Mouse (Mus musculus) limb, embryonic 15.5 days (tissue): Measurements from ENCODE around the gene Crnkl1. TPM values are rescaled to one million over a fixed set of nuclear protein-coding genes. Genes with fewer than 3 reads are reported as not detected.

Experiments
- ATAC-seq: fragments of 200-750 bp; cut with Nextera tagmentation; 2 replicates; pipeline ENCODE4 v1.8.0; 2017; ENCODE audit warnings: low read depth, moderate TSS enrichment; ENCODE audit not compliant: insufficient number of reproducible peaks, low FRiP score, low TSS enrichment
- H3K27ac ChIP-seq: fragments of 300-500 bp; sonication (generic); 2 replicates; pipeline ENCODE4 v1.5.1; 2015; ENCODE audit warnings: moderate library complexity, mild to moderate bottlenecking, inconsistent platforms
- H3K27me3 ChIP-seq: fragments of 300-500 bp; sonication (generic); 2 replicates; pipeline ENCODE4 v1.6.1; 2015; ENCODE audit warnings: inconsistent platforms
- H3K36me3 ChIP-seq: fragments of 300-500 bp; sonication (generic); 2 replicates; pipeline ENCODE4 v1.6.1; 2015; ENCODE audit warnings: inconsistent platforms
- H3K4me1 ChIP-seq: fragments of 300-500 bp; sonication (generic); 2 replicates; pipeline ENCODE4 v1.6.1; 2015; ENCODE audit warnings: inconsistent platforms
- H3K4me2 ChIP-seq: fragments of 300-500 bp; sonication (generic); 2 replicates; pipeline ENCODE4 v1.6.1; 2015; ENCODE audit warnings: mild to moderate bottlenecking, inconsistent platforms
- H3K4me3 ChIP-seq: fragments of 300-500 bp; sonication (generic); 2 replicates; pipeline ENCODE4 v1.5.1; 2015; ENCODE audit warnings: mild to moderate bottlenecking, inconsistent platforms
- H3K9ac ChIP-seq: fragments of 300-500 bp; sonication (generic); 2 replicates; pipeline ENCODE4 v1.6.1; 2015; ENCODE audit warnings: inconsistent platforms
- H3K9me3 ChIP-seq: fragments of 300-500 bp; sonication (generic); 2 replicates; pipeline ENCODE4 v1.6.1; 2016; ENCODE audit warnings: inconsistent platforms
- WGBS: fragments of 180-500 bp; shearing (Covaris S2); methylation state at CpG from one replicate; pipeline ENCODE4 v1.1.7; 2015; 5-methylcytosine and 5-hydroxymethylcytosine counted together
- polyA plus RNA-seq: library from polyadenylated mRNA; unstranded; fragments of >200 nt; fragmentation: Nextera tagmentation; extraction: Ambion mirVana; gene quantifications from 2 replicates; pipeline ENCODE4 v1.2.1, GENCODE M21; 2015

Crnkl1 gene
- polyA plus RNA-seq = 23.6 and 24.4 TPM in 2 replicates

DNA sequence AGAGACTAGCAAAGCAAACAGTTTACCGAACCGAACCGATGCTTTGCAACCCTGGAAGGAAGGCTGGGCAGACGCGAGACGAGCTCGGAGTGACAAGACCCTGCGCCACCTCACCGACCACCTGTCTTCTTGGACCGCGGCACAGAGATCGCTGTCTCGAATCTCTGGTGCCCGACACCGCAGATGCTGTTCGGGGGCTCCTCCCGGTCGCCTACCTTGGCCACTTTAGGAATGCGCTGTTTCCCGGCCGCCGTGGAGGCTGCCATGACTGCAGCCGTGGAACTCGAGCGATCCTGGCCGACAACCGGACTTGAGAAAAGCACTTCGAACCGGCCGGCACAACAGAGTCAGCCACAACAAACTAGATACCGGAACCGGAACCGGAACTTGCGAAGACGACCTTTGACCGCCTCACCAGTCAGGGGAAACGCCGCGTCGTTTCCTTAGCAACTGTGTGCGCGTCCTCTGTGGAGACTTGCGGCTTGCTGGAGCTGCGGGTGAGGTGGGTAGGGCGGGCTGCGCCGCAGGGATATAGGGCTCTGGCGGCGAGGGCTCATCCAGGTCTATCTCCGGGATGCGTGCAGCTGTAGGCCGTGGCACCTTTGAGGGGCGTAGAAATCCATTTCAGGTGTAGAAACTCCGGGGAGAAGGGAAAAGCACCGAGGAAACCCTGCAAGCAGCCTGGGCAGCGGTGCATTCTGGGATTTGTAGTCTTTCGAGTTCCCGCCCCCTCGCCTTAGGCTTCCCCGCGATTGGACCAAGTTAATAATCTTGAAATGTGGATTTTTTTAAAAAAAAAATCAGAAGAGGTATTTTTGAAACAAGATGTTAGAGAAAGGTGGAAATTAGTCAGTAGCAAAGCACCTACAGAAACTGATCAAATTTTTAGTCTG is at the start of gene Crnkl1, which contains the start of gene Cfap61:
Gene Crnkl1 (minus strand): TSS at position 676 of the 893 bp plus-strand sequence.
Gene Cfap61 (plus strand): TSS at position 446 of the 893 bp plus-strand sequence.
- peak within 1 kb of the TSS; percentile 60 for H3K9ac ChIP-seq
- ATAC-seq = peak; percentile 94
- peak within 1 kb of the TSS; percentile 87 for H3K4me3 ChIP-seq
- H3K27ac ChIP-seq = no peak within 1 kb of the TSS
- H3K4me1 ChIP-seq = peaks cover 9% of the 10 kb centered on the region
- H3K9me3 ChIP-seq = no peaks in the 10 kb centered on the region
- peak within 1 kb of the TSS; percentile 72 for H3K4me2 ChIP-seq
- peaks cover 24% of the 10 kb centered on the region for H3K36me3 ChIP-seq
- under 1% methylated on average over 61 of the region's 61 CpGs for WGBS
- H3K27me3 ChIP-seq = no peaks in the 10 kb centered on the region

DNA sequence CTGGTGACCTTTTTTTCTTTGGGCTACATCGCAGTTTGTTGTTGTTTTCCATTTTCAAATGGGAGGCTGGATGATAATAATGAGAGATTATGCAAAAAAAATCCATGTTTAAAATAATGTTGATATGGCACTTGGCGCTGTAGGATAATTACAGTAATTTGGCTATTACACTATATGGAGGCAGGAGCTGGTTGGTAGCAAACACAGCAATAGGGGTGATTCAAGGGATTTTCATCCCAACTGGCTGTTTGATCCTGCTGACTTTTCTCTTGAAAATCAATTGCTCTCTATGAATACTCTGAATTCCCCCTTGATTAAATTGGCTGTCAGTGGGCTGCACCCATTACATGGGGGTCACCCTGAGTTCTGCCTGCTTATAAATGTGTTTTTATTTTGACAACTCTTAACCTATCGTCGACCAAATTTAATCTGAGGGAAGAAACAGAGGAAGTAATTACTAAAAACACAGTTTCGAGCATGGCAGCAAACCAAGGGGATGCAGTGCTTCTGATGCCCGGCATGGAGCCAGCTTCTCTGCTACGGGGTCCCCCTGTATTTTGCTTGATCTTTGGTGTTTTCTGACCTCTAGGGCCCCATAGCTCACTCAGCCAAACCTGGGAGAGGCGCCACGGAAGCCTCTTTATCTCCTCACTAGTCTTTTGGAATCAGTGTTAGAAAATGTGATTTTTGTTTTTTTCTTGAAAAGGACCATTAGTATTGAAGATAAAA is 47.7 kb upstream of the Crnkl1 start:
- WGBS = 76% methylated on average over 9 of the region's 9 CpGs

DNA sequence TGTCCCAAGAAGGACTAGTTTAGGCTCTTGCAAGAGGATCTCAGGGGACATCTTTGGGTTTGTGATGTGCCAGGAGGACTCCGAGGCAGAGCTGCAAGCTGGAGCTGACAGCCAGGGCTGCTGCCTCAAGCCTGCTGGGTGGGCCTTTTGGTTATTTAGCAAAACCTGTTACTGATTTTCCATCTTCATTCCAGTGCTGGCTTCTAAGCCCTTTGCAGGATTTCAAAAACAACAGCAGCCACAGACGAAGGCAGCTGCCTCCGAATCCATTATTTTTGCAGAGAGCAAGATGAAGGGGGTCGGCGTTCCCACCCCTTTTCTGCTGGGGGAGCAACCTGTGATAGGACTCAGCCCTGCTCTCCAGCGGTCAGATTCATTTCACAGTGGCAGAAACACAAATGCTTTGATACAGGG is 46.9 kb upstream of the Crnkl1 start:
- WGBS = 28% methylated on average over 6 of the region's 6 CpGs
- no peak overlapping the region for H3K27ac ChIP-seq
- no peaks in the 10 kb centered on the region for H3K36me3 ChIP-seq
- H3K4me3 ChIP-seq = no peak overlapping the region
- H3K4me2 ChIP-seq = no peak overlapping the region
- H3K9me3 ChIP-seq = no peaks in the 10 kb centered on the region
- H3K27me3 ChIP-seq = no peaks in the 10 kb centered on the region
- no peak for ATAC-seq
- no peak overlapping the region for H3K9ac ChIP-seq
- 0 out of 2 replicates have a peak, but pooled peaks cover 4% of the 10 kb centered on the region for H3K4me1 ChIP-seq

More for the DNA sequence above, 47.7 kb upstream of the Crnkl1 start:
- Histone ChIP-seq H3K27me3 (no peaks in the 10 kb centered on the region), H3K27ac (no peak overlapping the region), H3K4me3 (no peak overlapping the region), H3K4me1 (0 out of 2 replicates have a peak, but pooled peaks cover 4% of the 10 kb centered on the region), H3K4me2 (no peak overlapping the region), H3K36me3 (no peaks in the 10 kb centered on the region), H3K9me3 (no peaks in the 10 kb centered on the region), H3K9ac (no peak overlapping the region)
- no peak for ATAC-seq

DNA sequence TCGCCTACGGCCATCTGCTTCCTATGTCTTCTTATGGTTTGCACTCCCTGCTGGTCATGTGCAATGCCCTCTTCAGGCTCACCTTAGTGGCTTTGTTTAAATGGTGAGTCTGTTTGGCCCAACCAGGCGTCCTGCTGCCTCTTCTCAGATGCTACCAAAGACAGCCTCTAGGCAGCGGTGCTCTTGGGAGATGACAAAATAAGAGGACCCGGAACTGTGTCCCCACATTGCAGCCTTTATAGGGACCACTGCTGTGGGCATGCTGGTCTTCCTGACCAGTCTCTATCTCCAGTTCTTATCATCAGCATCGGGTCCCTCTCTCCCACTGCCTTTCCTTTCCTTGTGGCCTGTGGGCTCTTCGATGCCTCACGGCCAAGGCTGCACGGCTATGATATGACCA is 46.1 kb upstream of the Crnkl1 start:
- 82% methylated on average over 9 of the region's 9 CpGs for WGBS
- Histone ChIP-seq H3K9ac (no peak overlapping the region), H3K4me3 (no peak overlapping the region), H3K27ac (no peak overlapping the region), H3K27me3 (no peaks in the 10 kb centered on the region), H3K36me3 (no peaks in the 10 kb centered on the region), H3K4me1 (0 out of 2 replicates have a peak, but pooled peaks cover 4% of the 10 kb centered on the region), H3K9me3 (no peaks in the 10 kb centered on the region), H3K4me2 (no peak overlapping the region)
- ATAC-seq = no peak

DNA sequence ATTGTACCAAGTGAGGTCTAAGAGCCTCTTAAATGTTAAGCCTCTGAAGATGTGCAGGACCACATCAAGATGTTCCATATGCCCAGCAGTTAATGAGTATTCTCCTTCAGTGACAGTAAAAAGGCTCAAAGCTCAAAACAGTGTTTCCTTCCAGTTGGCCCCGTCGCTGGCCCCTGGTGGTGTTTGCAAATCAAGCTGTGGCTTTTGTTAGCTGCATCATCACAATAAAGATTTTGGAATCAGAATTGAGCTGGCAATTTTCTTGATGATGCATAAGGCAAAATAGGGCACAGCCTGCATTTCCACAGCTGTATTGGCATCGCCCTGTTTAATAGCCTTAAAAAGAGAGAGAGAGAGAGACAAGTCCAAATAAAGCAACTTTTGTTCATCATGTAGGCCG is 44.8 kb upstream of the Crnkl1 start:
- H3K36me3 ChIP-seq = no peaks in the 10 kb centered on the region
- no peak overlapping the region for H3K27ac ChIP-seq
- ATAC-seq = no peak
- no peaks in the 10 kb centered on the region for H3K9me3 ChIP-seq
- 51% methylated on average over 4 of the region's 4 CpGs for WGBS
- H3K4me3 ChIP-seq = no peak overlapping the region
- H3K4me1 ChIP-seq = 0 out of 2 replicates have a peak, but pooled peaks cover 4% of the 10 kb centered on the region
- H3K4me2 ChIP-seq = no peak overlapping the region
- no peaks in the 10 kb centered on the region for H3K27me3 ChIP-seq
- H3K9ac ChIP-seq = no peak overlapping the region

DNA sequence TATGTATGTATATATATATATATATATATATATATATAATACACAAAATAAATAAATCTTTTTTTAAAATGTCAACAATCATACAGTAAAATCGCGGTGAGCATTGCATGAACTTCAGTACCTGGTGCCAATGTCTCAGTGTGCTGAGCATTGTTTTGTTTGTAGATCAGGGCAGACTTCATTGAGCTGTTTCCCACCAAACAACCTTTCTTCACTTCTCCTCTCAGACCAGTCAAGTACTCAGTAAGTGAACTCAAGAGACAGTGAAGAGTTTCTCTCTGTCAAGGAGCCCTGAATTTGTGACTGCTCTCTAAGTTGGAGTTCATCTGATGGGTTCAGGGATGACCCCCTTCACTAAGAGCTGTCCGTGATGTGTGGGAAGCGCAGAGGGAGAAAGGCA is 37.8 kb upstream of the Crnkl1 start:
- H3K27ac ChIP-seq = no peak overlapping the region
- WGBS = 93% methylated on average over 4 of the region's 4 CpGs
- ATAC-seq = no peak

DNA sequence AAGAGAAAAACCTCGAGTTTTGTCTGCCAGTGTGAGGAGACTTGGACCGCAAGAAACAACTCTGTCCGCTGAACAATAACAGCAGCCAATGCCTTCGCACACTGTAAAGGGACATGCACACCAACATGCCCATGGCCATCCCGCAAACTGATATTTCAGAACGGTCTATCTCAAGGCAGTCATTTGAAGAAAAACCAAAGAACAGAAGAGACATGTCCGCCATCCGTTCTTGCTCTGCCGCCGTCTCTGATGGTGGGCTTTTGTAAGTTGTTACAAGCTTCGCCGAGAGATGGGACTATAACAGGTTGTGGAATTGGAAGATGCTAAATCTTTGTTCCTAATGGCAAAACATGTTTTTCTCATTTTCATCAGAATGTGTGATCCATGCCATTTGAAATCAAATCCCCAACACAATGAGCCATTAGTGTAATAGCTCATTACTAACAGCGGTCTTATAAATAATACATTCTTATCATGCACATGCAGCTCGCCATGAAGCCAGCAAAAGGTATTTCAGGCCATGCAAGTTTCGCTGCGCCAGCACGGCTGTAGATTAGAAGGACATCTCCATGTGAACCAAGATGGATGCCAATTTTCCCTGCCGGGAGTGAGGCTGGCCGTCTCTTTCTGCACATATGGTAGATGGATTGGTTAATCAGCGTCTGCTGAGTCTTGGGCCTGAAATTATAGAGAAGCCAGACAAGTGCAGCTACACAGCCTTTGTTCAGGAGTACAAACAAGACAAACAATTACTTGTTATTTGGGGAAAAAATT is 36.6 kb upstream of the Crnkl1 start:
- H3K27ac ChIP-seq = no peak overlapping the region
- no peak for ATAC-seq
- no peaks in the 10 kb centered on the region for H3K4me1 ChIP-seq
- H3K9me3 ChIP-seq = no peaks in the 10 kb centered on the region
- H3K4me3 ChIP-seq = no peak overlapping the region
- H3K27me3 ChIP-seq = no peaks in the 10 kb centered on the region
- 87% methylated on average over 20 of the region's 20 CpGs for WGBS
- H3K9ac ChIP-seq = no peak overlapping the region
- no peak overlapping the region for H3K4me2 ChIP-seq
- no peaks in the 10 kb centered on the region for H3K36me3 ChIP-seq

More for the DNA sequence above, 37.8 kb upstream of the Crnkl1 start:
- Histone ChIP-seq H3K9me3 (no peaks in the 10 kb centered on the region), H3K36me3 (no peaks in the 10 kb centered on the region), H3K4me3 (no peak overlapping the region), H3K4me2 (no peak overlapping the region), H3K27me3 (no peaks in the 10 kb centered on the region), H3K9ac (no peak overlapping the region), H3K4me1 (no peaks in the 10 kb centered on the region)

DNA sequence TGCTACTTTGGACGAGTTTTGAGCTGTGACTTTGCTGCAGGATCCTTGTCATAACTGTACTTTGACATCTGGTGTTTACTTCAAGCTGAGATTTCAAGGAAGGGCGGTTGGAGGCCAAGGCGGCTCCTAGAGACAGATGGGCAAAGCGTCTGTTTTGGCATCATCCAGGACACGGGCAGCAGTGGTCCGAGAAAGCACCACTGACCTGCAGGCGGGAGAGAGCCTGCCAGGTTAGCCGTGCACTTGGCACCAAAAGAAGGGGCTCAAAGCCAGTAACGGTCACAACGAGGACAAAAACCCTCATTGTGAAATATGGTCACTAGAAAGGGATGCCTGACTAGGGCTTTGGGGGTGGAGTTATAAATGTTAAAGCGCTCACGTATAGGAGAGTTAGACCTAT is 35.9 kb upstream of the Crnkl1 start:
- whole genome bisulfite sequencing = 82% methylated on average over 12 of the region's 12 CpGs

DNA sequence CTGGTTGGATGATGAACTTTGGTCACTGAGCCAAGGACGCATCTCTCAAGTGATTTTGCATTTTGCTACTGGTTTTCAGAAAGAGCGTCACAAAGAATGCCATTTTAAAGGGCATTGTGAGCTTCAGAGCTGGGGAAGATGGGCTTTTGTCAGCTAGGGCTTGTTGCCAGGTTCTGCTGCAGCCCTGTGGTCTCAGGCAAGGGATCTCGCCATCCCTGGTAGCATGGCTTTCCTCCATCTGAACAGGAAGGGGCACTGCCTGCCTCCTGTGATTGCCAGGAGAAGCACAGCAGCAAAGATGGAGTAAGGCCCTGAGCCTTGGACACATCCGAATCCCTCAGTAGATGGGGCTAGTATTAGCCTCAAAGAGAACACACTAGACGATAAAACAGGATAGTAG is 27.0 kb upstream of the Crnkl1 start:
- Histone ChIP-seq H3K4me1 (no peaks in the 10 kb centered on the region), H3K4me2 (no peak overlapping the region), H3K4me3 (no peak overlapping the region), H3K27ac (no peak overlapping the region), H3K27me3 (no peaks in the 10 kb centered on the region; the same call in 1 of the 2 replicates), H3K9me3 (no peaks in the 10 kb centered on the region), H3K9ac (no peak overlapping the region), H3K36me3 (no peaks in the 10 kb centered on the region)
- 88% methylated on average over 5 of the region's 5 CpGs for WGBS
- ATAC-seq = no peak

More for the DNA sequence above, 35.9 kb upstream of the Crnkl1 start:
- Histone ChIP-seq H3K9me3 (no peaks in the 10 kb centered on the region), H3K9ac (no peak overlapping the region), H3K27ac (no peak overlapping the region), H3K36me3 (no peaks in the 10 kb centered on the region), H3K4me3 (no peak overlapping the region), H3K27me3 (no peaks in the 10 kb centered on the region), H3K4me1 (no peaks in the 10 kb centered on the region), H3K4me2 (no peak overlapping the region)
- no peak for ATAC-seq

DNA sequence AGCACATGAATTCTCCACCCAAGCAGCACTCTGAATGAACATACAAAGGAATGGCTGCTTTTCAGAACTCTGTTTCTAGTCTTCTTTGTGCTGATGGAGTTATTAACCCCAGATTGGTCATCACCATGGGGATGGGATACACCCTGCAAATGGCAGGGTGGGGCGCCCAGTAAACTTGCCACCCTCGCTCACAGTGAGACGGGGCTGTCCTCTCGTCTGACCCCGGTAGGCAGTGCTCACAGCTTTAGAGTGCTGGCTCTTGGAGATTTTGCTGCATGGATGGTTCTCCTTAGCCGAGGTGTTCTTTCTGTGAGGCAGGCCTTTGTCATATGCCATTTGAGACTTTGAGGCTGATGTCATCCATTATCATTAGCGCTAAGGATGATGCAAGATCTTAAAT is 23.7 kb upstream of the Crnkl1 start:
- H3K27ac ChIP-seq = no peak overlapping the region
- H3K4me1 ChIP-seq = no peaks in the 10 kb centered on the region
- no peak for ATAC-seq
- no peak overlapping the region for H3K9ac ChIP-seq
- H3K36me3 ChIP-seq = no peaks in the 10 kb centered on the region
- no peaks in the 10 kb centered on the region for H3K9me3 ChIP-seq
- H3K27me3 ChIP-seq = no peaks in the 10 kb centered on the region; the same call in 1 of the 2 replicates
- H3K4me3 ChIP-seq = no peak overlapping the region
- H3K4me2 ChIP-seq = no peak overlapping the region
- WGBS = 87% methylated on average over 7 of the region's 7 CpGs

DNA sequence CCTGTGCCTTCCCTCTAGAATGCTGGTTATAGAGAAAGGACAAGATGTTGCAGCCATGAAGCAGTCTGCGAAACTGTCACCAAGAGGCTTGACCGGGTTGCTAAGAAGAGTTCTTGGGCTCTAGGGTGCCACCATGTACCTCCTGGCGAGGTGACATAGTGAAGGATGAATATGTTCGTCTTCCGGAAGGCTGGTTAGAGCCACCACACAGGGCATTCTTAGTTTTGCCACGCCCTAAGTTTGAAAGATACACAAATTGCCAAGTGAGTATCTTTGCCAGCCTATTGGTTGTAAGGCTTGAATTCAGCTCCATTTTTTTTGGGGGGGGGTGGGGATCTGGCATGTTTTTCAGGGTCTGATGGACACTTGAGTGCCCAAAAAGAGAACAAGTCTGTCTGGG is 23.3 kb upstream of the Crnkl1 start:
- no peak overlapping the region for H3K27ac ChIP-seq
- no peak for ATAC-seq
- no peaks in the 10 kb centered on the region; the same call in 1 of the 2 replicates for H3K27me3 ChIP-seq
- H3K36me3 ChIP-seq = no peaks in the 10 kb centered on the region
- H3K9me3 ChIP-seq = no peaks in the 10 kb centered on the region
- no peak overlapping the region for H3K9ac ChIP-seq
- WGBS = 83% methylated on average over 6 of the region's 6 CpGs
- no peak overlapping the region for H3K4me3 ChIP-seq
- H3K4me1 ChIP-seq = no peaks in the 10 kb centered on the region
- H3K4me2 ChIP-seq = no peak overlapping the region
